Mouse (Mus musculus): Measurements from ENCODE around the gene Coa4. TPM values are rescaled to one million over a fixed set of nuclear protein-coding genes. Genes with fewer than 3 reads are reported as not detected.

Gene Coa4
- total and polyA plus RNA-seq, 3 experiments, result 8.1 to 13.8 TPM; not detected in 1

- H3K9ac ChIP-seq (ENCODE audit: control insufficient read depth, low read depth, low read length, poor library complexity, severe bottlenecking), result no peak overlapping the region
- H3K27ac ChIP-seq (ENCODE audit: control insufficient read depth, low read depth, low read length), result no peak overlapping the region
- no peaks in the 10 kb centered on the region; a peak in 1 of 4 replicates for H3K36me3 ChIP-seq (ENCODE audit: control insufficient read depth in 1 of 2, insufficient read depth in 2 of 2, low read length in 2 of 2)
- H3K27me3 ChIP-seq (ENCODE audit: control insufficient read depth in 1 of 2, insufficient read depth in 2 of 2, low read length in 2 of 2), result no peaks in the 10 kb centered on the region
- DNase-seq (ENCODE audit: low read depth, low spot score), result no peak
- no peaks in the 10 kb centered on the region for H3K4me1 ChIP-seq (ENCODE audit: control insufficient read depth in 1 of 2, insufficient read depth in 2 of 2, low read length in 2 of 2)
- no peak for TF ChIP-seq TBP (IDR thresholded peaks at IDR 0.05; ENCODE audit: low read depth, low read length)
- TF ChIP-seq SMC3 (IDR thresholded peaks at IDR 0.05; ENCODE audit: low read depth, low read length), result no peak
- no peak for TF ChIP-seq UBTF (IDR thresholded peaks at IDR 0.05; ENCODE audit: borderline replicate concordance, insufficient read depth, low read depth, low read length)
- TF ChIP-seq USF2 (IDR thresholded peaks at IDR 0.05; ENCODE audit: borderline replicate concordance in 1 of 2, insufficient read depth in 1 of 2, low read depth in 1 of 2, low read length in 2 of 2), result no peak
- no peak for TF ChIP-seq E2F4 (IDR thresholded peaks at IDR 0.05; ENCODE audit: borderline replicate concordance, low read depth, low read length)
- no peak for TF ChIP-seq CTCF (IDR thresholded peaks at IDR 0.05 in 2 of 3, conservative IDR thresholded peaks at IDR 0.05 in 1 of 3; ENCODE audit: control insufficient read depth in 1 of 3, insufficient read depth in 1 of 3, low read depth in 2 of 3, low read length in 3 of 3, poor library complexity in 1 of 3, severe bottlenecking in 1 of 3)
- TF ChIP-seq CHD2 (IDR thresholded peaks at IDR 0.05; ENCODE audit: low read length), result no peak
- no peak for TF ChIP-seq POLR2A (IDR thresholded peaks at IDR 0.05; ENCODE audit: control insufficient read depth in 1 of 2, insufficient read depth in 1 of 2, low read depth in 1 of 2, low read length in 2 of 2, poor library complexity in 1 of 2)
- TF ChIP-seq RCOR1 (IDR thresholded peaks at IDR 0.05; ENCODE audit: low read depth, low read length), result no peak
- no peak for TF ChIP-seq POLR2AphosphoS5 (IDR thresholded peaks at IDR 0.05; ENCODE audit: borderline replicate concordance, low read depth, low read length)
- TF ChIP-seq ZC3H11A (IDR thresholded peaks at IDR 0.05; ENCODE audit: low read depth, low read length), result no peak
- TF ChIP-seq NELFE (IDR thresholded peaks at IDR 0.05; ENCODE audit: low read depth, low read length), result no peak
- no peak for TF ChIP-seq EP300 (IDR thresholded peaks at IDR 0.05; ENCODE audit: low read depth in 1 of 2, low read length in 2 of 2)
- no peaks in the 10 kb centered on the region for H3K9me3 ChIP-seq (replicated peaks; ENCODE audit: insufficient read depth, low read length)
- H3K4me3 ChIP-seq (ENCODE audit: control insufficient read depth in 1 of 2, insufficient read depth in 1 of 2, low read depth in 2 of 2, low read length in 2 of 2), result no peak overlapping the region
- H3K79me2 ChIP-seq (ENCODE audit: control insufficient read depth, insufficient read depth, low read length, poor library complexity), result no peaks in the 10 kb centered on the region
Observed at GRCm38 (mm10) chr7:100544437-100544836, 7.6 kb downstream of the Coa4 start.

- no peak overlapping the region for H3K27ac ChIP-seq (ENCODE audit: control insufficient read depth, low read depth, low read length)
- no peaks in the 10 kb centered on the region; a peak in 1 of 4 replicates for H3K36me3 ChIP-seq (ENCODE audit: control insufficient read depth in 1 of 2, insufficient read depth in 2 of 2, low read length in 2 of 2)
- no peaks in the 10 kb centered on the region for H3K79me2 ChIP-seq (ENCODE audit: control insufficient read depth, insufficient read depth, low read length, poor library complexity)
- H3K9me3 ChIP-seq (replicated peaks; ENCODE audit: insufficient read depth, low read length), result no peaks in the 10 kb centered on the region
- TF ChIP-seq SIN3A (IDR thresholded peaks at IDR 0.05; ENCODE audit: low read length), result no peak
- no peak for TF ChIP-seq USF1 (IDR thresholded peaks at IDR 0.05; ENCODE audit: low read depth, low read length)
- no peak for TF ChIP-seq RAD21 (IDR thresholded peaks at IDR 0.05; ENCODE audit: low read depth, low read length)
- no peak for TF ChIP-seq MAFK (IDR thresholded peaks at IDR 0.05; ENCODE audit: borderline replicate concordance, low read depth, low read length)
- DNase-seq (ENCODE audit: low read depth, low spot score), result no peak
- no peaks in the 10 kb centered on the region for H3K27me3 ChIP-seq (ENCODE audit: control insufficient read depth in 1 of 2, insufficient read depth in 2 of 2, low read length in 2 of 2)
- H3K4me1 ChIP-seq (ENCODE audit: control insufficient read depth in 1 of 2, insufficient read depth in 2 of 2, low read length in 2 of 2), result no peaks in the 10 kb centered on the region
- no peak overlapping the region for H3K4me3 ChIP-seq (ENCODE audit: control insufficient read depth in 1 of 2, insufficient read depth in 1 of 2, low read depth in 2 of 2, low read length in 2 of 2)
- no peak overlapping the region for H3K9ac ChIP-seq (ENCODE audit: control insufficient read depth, low read depth, low read length, poor library complexity, severe bottlenecking)
Observed at GRCm38 (mm10) chr7:100547631-100548030, 10.8 kb downstream of the Coa4 start.
